Mouse (Mus musculus) mesoderm, embryonic 11.5 days (tissue): ENCODE results near the gene Tor4a.

Experiments
- DNase-seq: peaks from one replicate; pipeline ENCODE4 v3.0.0-alpha.2; 2012; ENCODE audit warnings: low read depth, low spot score

Tor4a gene

GRCm38 (mm10) chr2:25196172-25196954, at the start of gene Tor4a:
Tor4a (minus strand) TSS chr2:25196886.
- DNase-seq = no peak

DNA sequence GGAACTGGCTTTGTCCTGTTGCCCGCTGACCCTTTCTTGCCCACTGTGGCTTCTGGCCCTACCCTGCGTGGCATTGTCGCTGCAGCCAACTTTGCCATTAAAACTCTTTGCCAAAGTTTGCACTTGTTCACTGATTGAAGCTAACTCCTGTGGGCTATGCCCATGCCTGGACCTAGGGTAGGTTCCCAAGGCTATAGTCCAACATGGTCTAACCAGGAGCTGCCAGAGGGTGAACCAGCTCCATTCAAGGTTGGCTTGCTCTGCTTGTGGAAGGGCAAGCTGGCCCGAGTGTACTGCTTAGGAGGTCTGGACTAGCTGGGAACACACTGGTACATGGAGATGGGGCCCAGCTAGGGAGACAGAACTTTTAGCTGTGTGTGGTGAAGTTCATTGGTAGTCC, 47.5 kb upstream of the Tor4a start:
- no peak for DNase-seq

DNA sequence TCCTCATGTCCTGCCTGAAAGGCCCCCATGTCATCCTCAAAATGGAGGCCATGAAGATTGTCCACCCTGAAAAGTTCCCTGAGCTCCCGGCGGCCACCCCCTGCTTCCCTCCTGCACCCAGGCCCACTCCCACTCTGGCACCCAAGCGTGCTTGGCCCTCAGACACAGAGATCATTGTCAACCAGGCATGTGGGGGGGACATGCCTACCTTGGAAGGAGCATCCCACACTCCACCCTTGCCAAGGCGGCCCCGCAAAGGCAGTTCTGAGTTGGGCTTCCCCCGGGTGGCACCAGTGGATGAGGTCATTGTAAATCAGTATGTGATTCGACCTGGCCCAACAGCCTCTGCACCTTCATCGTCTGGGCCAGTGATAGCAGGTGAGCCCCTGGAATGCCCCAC, 46.7 kb upstream of the Tor4a start:
- no peak for DNase-seq

DNA sequence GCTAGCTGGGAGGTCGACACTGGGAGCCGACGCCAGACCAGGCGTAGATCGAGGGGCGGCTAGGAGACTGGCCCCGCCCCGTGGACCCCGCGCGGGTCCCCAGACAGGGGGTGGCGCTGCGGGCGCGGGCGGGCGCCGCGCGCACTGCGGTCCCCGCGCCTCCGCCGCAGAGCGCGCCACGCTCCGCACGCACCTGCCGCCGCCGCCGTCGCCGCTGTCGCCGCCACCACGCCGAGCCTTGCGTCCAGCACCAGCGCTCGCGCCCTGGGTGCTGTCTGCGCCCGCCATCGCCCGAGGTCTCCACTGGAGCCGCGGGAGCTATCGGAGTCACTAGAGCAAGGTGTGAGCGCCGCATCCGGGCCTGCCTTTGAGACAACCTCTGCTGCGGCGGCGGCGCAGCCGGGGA, 45.4 kb upstream of the Tor4a start, which contains the start of the genes Rnf208 and Cysrt1:
Rnf208 (plus strand) TSS at position 155 of the 406 bp plus-strand sequence.
Cysrt1 (minus strand) TSS at position 352 of the 406 bp plus-strand sequence.
- no peak for DNase-seq

GRCm38 (mm10) chr2:25241438-25241775, 44.7 kb upstream of the Tor4a start:
- no peak for DNase-seq

DNA sequence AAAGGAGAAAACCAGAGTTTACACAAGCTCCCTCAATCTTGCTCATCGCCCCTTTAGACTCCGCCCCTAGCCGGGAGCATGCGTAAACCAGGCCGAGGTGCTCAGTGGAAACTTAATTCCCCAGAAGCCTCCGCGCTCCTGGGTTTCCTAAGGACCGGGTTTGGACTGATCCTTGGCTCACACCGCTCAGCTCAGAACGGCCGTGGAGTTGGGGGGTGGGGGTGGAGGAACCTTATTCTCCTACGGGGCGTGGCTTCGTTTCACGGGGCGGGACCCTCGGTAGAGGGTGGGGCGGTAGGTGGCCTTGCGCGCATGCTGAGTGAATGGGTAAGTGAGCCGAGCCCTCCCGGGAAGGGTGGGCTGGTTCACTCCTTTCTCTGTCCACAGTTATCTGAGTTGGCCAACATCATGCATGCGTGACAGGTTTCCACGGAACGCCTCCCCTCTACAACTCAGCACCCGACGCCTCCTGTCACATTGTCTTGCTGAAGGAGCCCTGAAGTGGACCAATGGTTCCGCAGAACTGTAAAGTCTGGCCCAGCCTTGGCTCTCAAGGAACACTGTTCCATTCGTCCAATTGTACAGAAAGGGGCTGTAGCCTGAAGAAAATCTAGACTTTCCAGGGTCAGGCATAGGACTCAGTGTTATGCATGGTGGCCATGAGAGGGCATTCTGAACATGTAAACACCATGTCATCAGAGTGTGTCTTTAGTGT, 44.2 kb upstream of the Tor4a start:
- DNase-seq = peak; percentile 79

DNA sequence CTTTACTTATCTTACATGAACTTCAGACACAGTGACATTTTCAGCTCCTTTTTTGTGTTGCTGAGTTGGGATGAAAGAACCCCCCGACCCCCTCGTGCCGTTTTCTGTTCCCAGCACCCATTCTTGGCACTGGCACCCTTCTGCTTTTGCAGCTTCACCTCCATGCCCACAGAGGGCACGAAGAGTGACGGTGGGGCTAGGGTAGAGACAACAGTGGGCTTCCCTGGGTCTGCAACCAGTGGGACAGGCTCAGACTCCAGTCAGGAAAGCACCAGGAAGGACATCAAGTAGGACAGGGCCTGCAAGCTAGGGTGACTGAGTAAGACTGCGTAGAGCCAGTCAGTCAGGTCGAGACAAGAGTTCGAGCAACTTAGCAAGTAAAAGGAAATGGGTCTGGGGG, 43.6 kb upstream of the Tor4a start:
- DNase-seq = no peak

DNA sequence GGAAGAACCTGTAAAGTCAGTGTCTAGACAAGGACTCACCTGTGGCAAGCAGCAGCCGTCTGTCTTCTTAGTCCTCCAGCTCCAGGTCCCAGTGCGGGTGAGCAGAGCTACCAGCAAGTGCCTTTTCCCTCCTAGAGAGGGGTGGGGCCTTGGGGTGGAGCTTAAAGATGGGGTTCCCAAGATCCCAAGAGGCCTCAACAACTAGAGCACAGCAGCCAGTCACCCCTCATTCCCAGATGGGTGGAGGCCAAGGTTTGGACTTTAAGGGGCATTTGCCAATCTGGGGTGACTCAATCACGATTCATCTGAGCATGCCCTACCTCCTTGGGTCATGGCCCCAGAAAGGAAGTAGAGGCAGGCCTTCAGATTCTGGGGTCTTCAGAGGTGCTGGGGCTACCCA, 43.1 kb upstream of the Tor4a start:
- no peak for DNase-seq

DNA sequence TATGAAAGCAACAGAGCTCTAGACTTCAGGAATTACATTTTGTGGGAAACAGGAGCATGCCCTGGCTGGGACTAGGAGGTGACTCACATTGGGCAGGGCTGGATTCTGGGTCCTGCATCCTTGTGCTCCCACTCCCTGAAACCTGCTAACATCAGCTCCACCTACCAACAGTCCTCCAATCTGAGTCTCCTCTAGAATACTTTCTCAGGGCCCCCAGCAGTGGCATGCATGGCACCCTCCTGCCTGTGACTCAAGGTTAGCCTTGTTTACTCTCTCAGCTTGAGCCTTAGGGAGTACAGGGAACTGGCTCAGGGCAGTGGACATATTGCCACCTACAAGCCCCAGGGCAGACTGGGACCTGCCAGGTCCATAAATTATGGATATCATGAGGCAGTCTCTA, 41.4 kb upstream of the Tor4a start:
- DNase-seq = no peak

- DNase-seq = no peak
Observed at GRCm38 (mm10) chr2:25237522-25237921, 40.8 kb upstream of the Tor4a start.

- DNase-seq = no peak
Observed at GRCm38 (mm10) chr2:25236614-25237013, 39.9 kb upstream of the Tor4a start, which contains the start of gene Rnf224. Rnf224 (minus strand) TSS chr2:25236787.

- DNase-seq = no peak
Observed at GRCm38 (mm10) chr2:25234551-25235220, 38.0 kb upstream of the Tor4a start.

DNA sequence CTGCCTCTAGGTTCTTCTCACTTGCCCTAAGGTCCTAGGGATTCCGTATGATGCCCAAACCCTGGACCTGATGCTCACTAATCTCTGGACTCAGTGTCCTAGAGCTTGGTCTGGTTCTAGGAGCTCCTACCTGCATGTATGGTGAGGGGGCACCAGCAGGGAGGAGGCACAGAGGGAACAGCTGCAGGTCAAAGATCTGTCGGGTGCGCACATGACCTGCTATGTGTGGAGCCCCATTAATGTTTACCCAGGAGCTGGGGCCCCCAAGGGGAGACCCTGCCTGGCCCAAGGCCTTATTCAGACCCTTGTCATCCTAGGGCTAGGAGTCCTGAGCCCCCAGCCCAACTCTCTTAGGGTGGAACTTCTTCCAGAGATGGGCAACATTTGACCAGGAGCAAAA, 37.4 kb upstream of the Tor4a start, which contains the start of gene Slc34a3:
Slc34a3 (minus strand) TSS at position 315 of the 400 bp plus-strand sequence.
- DNase-seq = no peak

DNA sequence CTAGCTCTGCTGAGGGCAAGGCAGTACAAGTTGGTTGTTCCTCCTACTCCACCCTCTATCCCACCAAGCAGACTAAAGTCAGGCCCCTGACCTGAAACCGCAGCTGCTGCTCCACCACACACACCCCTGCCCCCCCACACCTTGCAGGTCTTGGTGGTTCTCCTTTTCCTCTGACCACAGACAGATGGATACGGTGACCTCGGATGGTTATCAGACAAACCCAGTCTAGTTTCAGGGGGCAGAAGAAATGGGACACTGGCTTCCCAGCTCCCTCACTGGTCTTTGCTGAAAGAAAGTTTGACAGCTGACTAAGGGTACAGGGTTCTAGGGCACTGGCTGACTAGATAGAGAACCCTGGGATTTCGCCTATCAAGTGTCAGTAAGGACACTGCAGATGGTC, 36.7 kb upstream of the Tor4a start:
- DNase-seq = no peak

GRCm38 (mm10) chr2:25231038-25231437, 34.4 kb upstream of the Tor4a start:
- DNase-seq = no peak

DNA sequence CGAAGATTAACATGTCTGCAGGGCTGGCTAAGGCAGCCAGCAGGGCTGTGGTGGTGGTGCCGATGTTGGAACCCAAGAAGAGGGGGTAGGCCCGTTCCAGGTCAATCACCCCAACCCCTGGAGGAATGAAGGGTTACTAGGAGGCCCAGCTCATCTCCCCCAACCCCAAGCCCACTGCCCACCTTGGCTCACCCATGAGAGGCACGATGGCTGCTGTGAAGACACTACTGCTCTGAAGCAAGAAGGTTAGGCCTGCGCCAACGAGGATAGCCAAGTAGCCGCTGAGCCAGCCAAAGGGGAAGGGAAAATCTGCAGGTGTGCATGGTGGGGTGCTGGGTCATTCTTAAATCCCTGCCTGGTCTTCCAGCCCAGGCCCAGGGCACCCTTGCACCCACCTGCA, 33.9 kb upstream of the Tor4a start:
- no peak for DNase-seq

DNA sequence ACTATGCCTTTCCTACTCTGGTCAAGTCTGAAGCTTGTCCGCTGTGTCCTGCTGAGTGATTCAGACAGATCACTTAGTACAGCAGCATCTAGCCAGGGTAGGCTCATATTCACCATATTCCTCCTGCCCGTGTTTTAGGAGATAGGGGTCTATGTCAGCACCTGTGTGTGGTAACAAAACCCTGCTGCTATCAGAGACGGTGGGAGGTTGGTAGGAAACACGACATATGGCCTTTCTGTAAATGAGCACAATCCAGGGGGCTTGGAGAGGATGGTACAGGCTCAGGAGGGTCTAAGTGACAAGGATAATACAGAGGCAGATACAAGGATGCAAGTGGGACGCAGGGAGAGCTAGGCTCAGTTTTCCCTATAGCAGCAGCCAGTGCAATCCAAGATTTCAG, 32.9 kb upstream of the Tor4a start:
- no peak for DNase-seq

DNA sequence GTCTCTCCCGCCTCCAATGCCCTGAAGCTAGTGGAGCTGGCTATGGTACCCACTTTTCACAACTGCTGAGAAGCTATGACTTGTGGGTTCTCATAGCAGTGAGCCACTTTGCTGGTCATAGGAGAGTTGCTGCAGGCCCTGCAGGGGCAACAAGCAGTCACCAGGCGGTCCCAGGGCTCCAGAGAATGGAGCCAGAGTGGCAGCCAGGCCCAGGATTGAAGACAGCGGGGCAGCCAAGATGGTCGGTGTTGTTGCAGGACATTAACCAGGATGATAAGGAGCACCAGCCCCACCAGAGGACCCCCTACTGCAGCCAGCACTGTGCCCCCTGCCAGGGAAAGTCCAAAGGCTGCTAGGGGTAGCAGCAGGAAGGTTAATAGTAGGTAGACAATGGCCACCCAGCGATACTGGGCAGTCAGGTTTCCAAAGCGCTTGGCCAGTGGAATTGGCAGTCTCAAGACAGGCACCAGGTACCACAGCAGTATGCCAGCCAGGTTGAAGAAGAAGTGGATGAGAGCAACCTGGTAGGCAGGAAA, 32.4 kb upstream of the Tor4a start:
- no peak for DNase-seq

- DNase-seq = peak; percentile 87
Observed at GRCm38 (mm10) chr2:25228431-25228889, 31.8 kb upstream of the Tor4a start.

GRCm38 (mm10) chr2:25227406-25227805, 30.7 kb upstream of the Tor4a start:
- no peak for DNase-seq

GRCm38 (mm10) chr2:25226864-25227263, 30.2 kb upstream of the Tor4a start:
- no peak for DNase-seq

- DNase-seq = no peak
Observed at GRCm38 (mm10) chr2:25225811-25226379, 29.2 kb upstream of the Tor4a start.
